Mouse (Mus musculus) frontal cortex, adult (tissue): ENCODE data around the gene Mrpl58.

Experiments
- ATAC-seq: cut with Nextera tagmentation; 2 replicates; pipeline ENCODE4 v1.9.2; 2017; ENCODE audit warnings: mild to moderate bottlenecking, moderate library complexity, mixed read lengths; ENCODE audit not compliant: low TSS enrichment

Gene Mrpl58

GRCm38 (mm10) chr11:115455619-115456018 lies 52.1 kb downstream of the Mrpl58 start:
- ATAC-seq = no peak

- no peak for ATAC-seq
Measured at GRCm38 (mm10) chr11:115456182-115456581, 52.6 kb downstream of the Mrpl58 start.

GRCm38 (mm10) chr11:115457405-115457804 lies 53.9 kb downstream of the Mrpl58 start:
- no peak for ATAC-seq

GRCm38 (mm10) chr11:115460976-115461375 lies 57.4 kb downstream of the Mrpl58 start:
- ATAC-seq = no peak

- ATAC-seq = no peak
Measured at GRCm38 (mm10) chr11:115461846-115462242, 58.3 kb downstream of the Mrpl58 start.
